15 mouse cellular contexts compared by ENCODE assay signal in genomic region chr1:156916361-156916760, GRCm38 (mm10).
"Had no signal": no experiment of that assay in that cellular context is flagged by ENCODE, and none has a peak within 500 bp of the region (broad histone marks: within the 10 kb centered on the region; RNA-seq: fewer than 3 reads in every experiment).

No protein-coding gene starts in this region.

- DNase-seq: lung, embryonic 14.5 days; lung, postnatal 10 days; lung, postnatal 4 days; retina, postnatal 1 day; right cerebral cortex, postnatal 4 days; spleen, adult 18-20 months; thymus, postnatal 36 days had no signal

- H3K9ac ChIP-seq: limb, embryonic 15.5 days; liver, embryonic 12.5 days; lung, embryonic 14.5 days; midbrain, embryonic 15.5 days; neural tube, embryonic 13.5 days had no signal

- H3K27ac ChIP-seq: hindbrain, postnatal 0 days; left cerebral cortex, adult 2 months; limb, embryonic 15.5 days; liver, embryonic 12.5 days; midbrain, embryonic 10.5 days; midbrain, embryonic 15.5 days; neural tube, embryonic 13.5 days had no signal

- H3K4me2 ChIP-seq: limb, embryonic 15.5 days; liver, embryonic 12.5 days; lung, embryonic 14.5 days; midbrain, embryonic 15.5 days; neural tube, embryonic 13.5 days had no signal

- H3K9me3 ChIP-seq: limb, embryonic 15.5 days; liver, embryonic 12.5 days; midbrain, embryonic 10.5 days; midbrain, embryonic 15.5 days; neural tube, embryonic 13.5 days had no signal

- H3K36me3 ChIP-seq: limb, embryonic 15.5 days; liver, embryonic 12.5 days; midbrain, embryonic 10.5 days; midbrain, embryonic 15.5 days; neural tube, embryonic 13.5 days had no signal

- H3K27me3 ChIP-seq: limb, embryonic 15.5 days; liver, embryonic 12.5 days; midbrain, embryonic 15.5 days; neural tube, embryonic 13.5 days had no signal

- ATAC-seq: hindbrain, postnatal 0 days; intestine, embryonic 16.5 days; liver, embryonic 12.5 days; midbrain, embryonic 15.5 days had no signal

- H3K4me3 ChIP-seq: left cerebral cortex, adult 2 months; limb, embryonic 15.5 days; liver, embryonic 12.5 days; midbrain, embryonic 10.5 days; midbrain, embryonic 15.5 days; neural tube, embryonic 13.5 days had no signal
